Mouse (Mus musculus): ENCODE data around the gene Gm17428.

DNA sequence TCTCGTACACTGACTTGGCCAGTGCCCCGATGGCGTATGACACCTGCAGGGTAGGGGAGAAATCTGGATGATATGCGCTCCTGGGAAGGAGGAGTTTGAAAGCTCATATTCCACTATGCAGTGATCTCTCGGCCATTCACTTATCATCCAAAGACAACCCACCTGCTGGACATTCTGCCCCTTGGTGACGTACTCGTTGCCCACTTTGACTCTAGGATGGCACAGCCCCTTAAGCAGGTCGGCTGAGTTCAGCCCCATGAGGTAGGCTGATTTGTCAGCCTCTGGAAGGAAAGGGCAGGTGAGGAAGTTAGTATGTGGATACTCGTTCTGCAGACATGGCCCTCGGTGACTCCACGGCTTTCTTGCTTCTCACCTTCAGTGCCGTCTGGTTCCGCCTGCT lies 12.1 kb downstream of the Gm17428 start:
- TF ChIP-seq CTCF (IDR thresholded peaks at IDR 0.05): no peak
- TF ChIP-seq POLR2A (IDR thresholded peaks at IDR 0.05; ENCODE audit: insufficient read depth, low read depth, low read length): no peak; the same call in 1 of the 2 replicates
